Mouse (Mus musculus) ES-Bruce4 (cell line): ENCODE data around the gene Ropn1l. TPM values are rescaled to one million over a fixed set of nuclear protein-coding genes. Genes with fewer than 3 reads are reported as not detected.

Source experiments
- H3K27ac ChIP-seq: 2 replicates; pipeline ENCODE4 v1.5.1; 2012; ENCODE audit warnings: low read length, inconsistent platforms; ENCODE audit not compliant: insufficient read depth
- H3K27me3 ChIP-seq: 2 replicates; pipeline ENCODE4 v1.6.1; 2012; ENCODE audit warnings: mild to moderate bottlenecking, low read length, inconsistent platforms; ENCODE audit not compliant: control insufficient read depth, poor library complexity, insufficient read depth, severe bottlenecking
- H3K36me3 ChIP-seq: 2 replicates; pipeline ENCODE4 v1.6.1; 2012; ENCODE audit warnings: inconsistent platforms, mild to moderate bottlenecking, low read length, moderate library complexity; ENCODE audit not compliant: control insufficient read depth, poor library complexity, insufficient read depth, severe bottlenecking
- H3K4me1 ChIP-seq: one replicate; pipeline ENCODE4 v1.8.1; 2011; ENCODE audit warnings: low read length; ENCODE audit not compliant: control insufficient read depth, insufficient read depth
- H3K4me3 ChIP-seq: 2 replicates; pipeline ENCODE4 v1.5.1; 2011; ENCODE audit warnings: low read depth, mild to moderate bottlenecking, low read length
- H3K9ac ChIP-seq: 2 replicates; pipeline ENCODE4 v1.6.1; 2012; ENCODE audit warnings: low read depth, mild to moderate bottlenecking, inconsistent platforms; ENCODE audit not compliant: poor library complexity, severe bottlenecking
- H3K9me3 ChIP-seq: replicated peaks from 2 replicates; pipeline ENCODE4 v1.6.1; 2012; ENCODE audit warnings: mild to moderate bottlenecking, low read length, inconsistent platforms; ENCODE audit not compliant: control insufficient read depth, poor library complexity, insufficient read depth, severe bottlenecking
- CTCF ChIP-seq: IDR thresholded peaks from one replicate; pipeline ENCODE4 v1.8.1; 2011; ENCODE audit warnings: low read depth, low read length
- EP300 ChIP-seq: IDR thresholded peaks from 2 replicates; pipeline ENCODE4 v1.6.1; 2011; ENCODE audit warnings: low read depth, low read length; ENCODE audit not compliant: insufficient read depth
- POLR2A ChIP-seq: IDR thresholded peaks from one replicate; pipeline ENCODE4 v1.8.1; 2011; ENCODE audit warnings: low read length; ENCODE audit not compliant: insufficient read depth
- polyA plus RNA-seq: library from polyadenylated mRNA; stranded (reverse); fragments of >200 nt; gene quantifications from 2 replicates; pipeline ENCODE4 v1.2.4, GENCODE M21; 2011; ENCODE audit warnings: low read depth; ENCODE audit not compliant: missing spikeins, insufficient read depth, insufficient read length

Ropn1l gene
- polyA plus RNA-seq, 1 experiment = 1.5 TPM

DNA sequence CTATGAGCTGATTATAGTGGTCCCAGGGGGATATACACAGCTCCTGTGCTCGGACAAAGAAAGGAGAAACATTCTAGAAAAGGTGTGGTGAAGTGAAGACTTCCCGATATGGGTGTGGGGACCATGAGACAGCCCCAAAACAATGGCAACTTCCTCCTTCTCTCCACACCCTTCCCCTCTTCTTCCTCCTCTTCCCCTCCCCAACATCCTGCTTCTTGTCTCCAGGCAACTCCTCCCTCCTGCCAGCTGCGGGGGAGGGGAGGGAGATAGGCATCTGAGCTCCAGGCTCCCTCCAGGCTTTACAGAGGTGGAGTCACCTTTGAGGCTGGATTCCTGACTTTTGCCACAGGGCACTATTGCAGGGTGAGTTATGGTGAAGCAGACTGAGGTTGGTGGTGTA, 40.6 kb downstream of the Ropn1l start:
- Histone ChIP-seq H3K9ac (no peak overlapping the region), H3K27me3 (no peaks in the 10 kb centered on the region), H3K36me3 (no peaks in the 10 kb centered on the region), H3K4me1 (peaks cover 5% of the 10 kb centered on the region), H3K9me3 (no peaks in the 10 kb centered on the region), H3K4me3 (no peak overlapping the region), H3K27ac (no peak overlapping the region)
- peak; percentile 92 for TF ChIP-seq EP300
- no peak for TF ChIP-seq POLR2A
- TF ChIP-seq CTCF = no peak

DNA sequence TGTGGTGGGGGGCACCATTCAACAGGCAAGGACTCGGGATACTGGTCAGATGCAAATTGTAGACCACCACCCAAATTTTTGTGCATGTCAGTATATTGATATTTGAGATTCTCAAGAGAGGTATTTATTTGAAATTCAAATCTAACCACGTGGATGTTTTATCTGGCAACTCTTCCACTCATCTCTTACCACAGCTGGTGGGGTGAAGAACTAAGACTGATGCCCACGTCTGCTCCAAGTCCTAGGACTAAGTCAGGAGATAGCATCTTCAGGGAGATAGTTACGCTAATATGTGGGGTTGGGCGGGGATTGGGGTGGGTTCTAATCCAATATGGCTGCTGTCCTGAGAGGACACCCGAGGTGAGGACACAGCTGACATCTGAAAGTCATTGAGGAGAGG, 41.1 kb downstream of the Ropn1l start:
- H3K9me3 ChIP-seq = no peaks in the 10 kb centered on the region
- no peak for TF ChIP-seq POLR2A
- TF ChIP-seq EP300 = no peak
- TF ChIP-seq CTCF = no peak

DNA sequence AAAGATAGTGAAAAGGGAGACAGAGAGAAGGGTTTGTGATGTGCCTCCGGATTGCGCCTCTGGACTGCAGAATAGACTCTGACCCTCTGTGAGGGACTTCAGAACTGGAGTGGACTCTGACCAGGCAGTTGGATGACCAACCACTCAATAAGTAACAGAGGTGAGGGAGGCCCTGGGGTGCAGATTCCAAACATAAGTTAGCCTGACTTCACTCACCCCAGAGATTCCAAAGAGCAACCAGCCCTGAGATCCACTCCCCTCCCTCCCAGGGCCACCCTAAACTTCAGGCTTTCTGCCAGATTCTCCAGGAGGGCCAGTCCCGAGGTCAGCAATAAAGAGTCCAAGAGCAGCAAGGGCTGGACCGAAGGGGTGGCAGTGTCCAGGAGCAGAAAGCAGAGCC, 46.0 kb downstream of the Ropn1l start:
- Histone ChIP-seq H3K36me3 (no peaks in the 10 kb centered on the region), H3K9ac (no peak overlapping the region), H3K27me3 (no peaks in the 10 kb centered on the region), H3K4me3 (no peak overlapping the region), H3K4me1 (no peaks in the 10 kb centered on the region), H3K9me3 (no peaks in the 10 kb centered on the region), H3K27ac (no peak overlapping the region)
- TF ChIP-seq POLR2A = no peak
- TF ChIP-seq CTCF = no peak
- no peak for TF ChIP-seq EP300

More for the DNA sequence above, 41.1 kb downstream of the Ropn1l start:
- Histone ChIP-seq H3K36me3 (no peaks in the 10 kb centered on the region), H3K4me1 (peaks cover 5% of the 10 kb centered on the region), H3K9ac (no peak overlapping the region), H3K27me3 (no peaks in the 10 kb centered on the region), H3K27ac (no peak overlapping the region), H3K4me3 (no peak overlapping the region)

DNA sequence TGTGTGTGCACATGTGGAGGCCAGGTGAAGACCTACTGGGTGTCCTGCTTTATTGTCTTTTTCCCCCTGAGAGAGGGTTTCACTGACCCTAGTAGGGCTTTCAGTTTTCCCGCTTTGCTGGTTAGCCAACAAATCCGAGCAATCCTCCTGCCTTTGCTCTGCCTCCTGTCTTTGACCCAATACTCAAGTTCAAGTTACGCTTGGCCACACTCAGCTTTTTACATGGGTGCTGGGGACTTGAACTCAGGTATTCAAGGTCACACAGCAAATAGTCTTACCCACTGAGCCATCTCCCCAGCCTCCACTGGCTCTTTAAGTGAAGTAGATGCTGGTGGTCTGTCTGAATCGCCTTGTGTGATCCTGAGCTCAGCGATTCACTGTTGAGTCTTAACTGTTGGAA, 46.7 kb downstream of the Ropn1l start:
- Histone ChIP-seq H3K4me3 (no peak overlapping the region), H3K9me3 (no peaks in the 10 kb centered on the region), H3K27me3 (no peaks in the 10 kb centered on the region), H3K9ac (no peak overlapping the region), H3K4me1 (no peaks in the 10 kb centered on the region), H3K36me3 (no peaks in the 10 kb centered on the region), H3K27ac (no peak overlapping the region)
- TF ChIP-seq CTCF (no peak), EP300 (no peak), POLR2A (no peak)

DNA sequence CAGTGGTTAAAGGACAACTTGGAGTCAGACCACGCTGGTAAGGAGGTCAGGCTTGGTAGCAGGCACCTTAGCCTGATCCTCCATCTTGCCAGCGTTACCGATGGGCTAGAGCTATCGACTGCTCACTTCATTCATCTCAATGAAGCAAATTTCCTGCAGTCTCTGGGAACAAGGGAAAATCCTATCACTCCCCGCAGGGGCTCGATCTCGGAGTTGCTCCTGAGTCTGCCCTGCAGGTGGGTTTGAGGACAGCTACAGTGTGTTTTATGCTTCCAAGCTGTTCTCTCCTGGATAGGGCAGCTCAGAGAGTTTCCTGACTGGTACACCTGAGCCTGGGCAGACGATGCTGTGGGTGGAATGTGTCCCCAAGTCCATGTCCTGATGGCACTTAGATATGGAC, 49.2 kb downstream of the Ropn1l start:
- TF ChIP-seq EP300 = no peak
- no peak for TF ChIP-seq POLR2A
- TF ChIP-seq CTCF = no peak
- Histone ChIP-seq H3K27ac (no peak overlapping the region), H3K4me3 (no peak overlapping the region), H3K27me3 (no peaks in the 10 kb centered on the region), H3K4me1 (no peaks in the 10 kb centered on the region), H3K9ac (no peak overlapping the region), H3K36me3 (no peaks in the 10 kb centered on the region), H3K9me3 (no peaks in the 10 kb centered on the region)

DNA sequence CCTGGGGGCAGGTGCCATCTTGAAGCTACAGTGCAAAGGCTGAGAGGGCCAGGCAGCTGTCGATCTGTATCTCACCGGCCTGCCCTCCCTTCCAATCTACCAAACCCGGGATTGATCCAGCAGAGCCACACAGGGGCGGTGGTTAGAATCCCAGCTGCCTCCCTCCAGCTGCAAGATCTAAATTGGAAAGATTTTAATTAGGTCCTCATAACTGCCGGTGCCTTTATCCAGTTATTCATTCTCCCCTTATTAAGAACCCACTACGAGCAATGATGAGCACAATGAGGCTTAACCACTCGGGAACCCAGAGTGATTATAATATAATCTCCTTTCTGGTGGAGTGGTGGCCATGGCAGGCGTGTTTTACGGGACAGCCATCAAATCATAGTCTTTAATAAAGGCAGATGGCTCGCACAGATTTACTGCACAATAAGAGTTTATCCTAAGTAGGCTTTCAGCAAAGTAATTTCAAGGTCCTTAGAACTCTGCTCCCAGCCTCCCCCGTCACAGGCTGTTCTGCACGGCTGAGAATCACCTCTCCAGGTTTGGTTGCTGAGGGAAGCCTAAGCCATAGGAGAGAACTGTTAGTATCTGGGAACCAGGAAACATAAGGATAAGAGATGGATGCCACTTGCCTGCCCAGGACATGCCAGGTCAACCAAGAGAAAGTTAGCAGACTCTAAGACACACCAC, 51.2 kb downstream of the Ropn1l start:
- no peaks in the 10 kb centered on the region for H3K27me3 ChIP-seq
- TF ChIP-seq POLR2A (no peak), EP300 (no peak), CTCF (no peak)
- no peaks in the 10 kb centered on the region for H3K36me3 ChIP-seq
- H3K9me3 ChIP-seq = no peaks in the 10 kb centered on the region
- no peak overlapping the region for H3K27ac ChIP-seq
- no peaks in the 10 kb centered on the region for H3K4me1 ChIP-seq
- H3K4me3 ChIP-seq = no peak overlapping the region
- H3K9ac ChIP-seq = no peak overlapping the region
